Comparison of ENCODE assay signal across 8 mouse cellular contexts in the genomic region with DNA sequence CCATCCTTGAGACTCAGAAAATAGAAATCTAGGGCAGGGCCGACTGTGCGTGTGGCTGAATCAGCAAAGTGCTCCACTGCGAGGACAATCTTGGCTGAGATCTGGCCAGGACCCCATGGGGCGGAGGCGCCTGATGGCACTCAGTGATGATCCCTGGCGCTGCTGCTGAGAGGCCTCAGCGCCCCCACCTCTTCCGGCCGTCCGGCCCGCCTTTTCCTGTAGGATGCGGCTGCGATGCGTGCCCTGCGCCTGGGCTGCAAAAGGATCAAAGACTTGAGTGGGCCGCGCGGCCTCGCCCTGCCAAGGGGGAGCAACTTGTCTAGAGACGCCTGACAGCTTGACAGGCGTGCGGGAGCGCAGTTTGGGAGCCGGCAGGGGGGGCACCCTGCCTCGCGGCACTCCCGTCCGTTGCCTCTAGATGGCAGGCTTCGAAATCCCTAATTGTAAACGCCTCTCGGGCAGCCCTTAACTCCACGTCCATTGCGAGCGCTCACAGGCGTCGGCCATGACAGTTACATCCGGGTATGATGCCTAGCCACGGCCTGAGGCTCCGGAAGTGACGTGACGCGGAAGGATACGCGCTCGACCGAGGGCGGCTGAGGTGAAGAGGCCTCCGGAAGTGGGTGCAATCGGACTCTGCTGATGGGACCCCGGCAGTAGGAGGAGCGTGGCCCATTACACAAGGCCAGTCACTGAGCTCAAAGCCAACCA. TPM values are rescaled to one million over a fixed set of nuclear protein-coding genes. Genes with fewer than 3 reads are reported as not detected.
A peak's percentile ranks its signal among the peaks of the same experiment; 100 is the strongest.
DNase-seq lines count a peak whose midpoint lies in the region; ATAC-seq lines count a peak whose summit lies in the region.

No protein-coding gene starts in this region.

- peak overlapping the region; percentile 72 for H3K4me3 ChIP-seq in hindbrain, embryonic 15.5 days

- no peaks in the 10 kb centered on the region for H3K36me3 ChIP-seq in hindbrain, embryonic 15.5 days

- H3K27ac ChIP-seq in hindbrain, embryonic 15.5 days (replicated peaks), result peak overlapping the region; percentile 97

- peak; percentile 99 for DNase-seq in ZHBTc4 (ENCODE audit: low read depth, low spot score)
- peak; percentile 82 for DNase-seq in gastrocnemius, adult 18-20 months (ENCODE audit: low spot score)
- peak; percentile 74 to 76 for DNase-seq in layer of hippocampus, postnatal 25 days (ENCODE audit: extremely low spot score in 1 of 2, low spot score in 1 of 2)
- DNase-seq in lung, postnatal 10 days, result peak; percentile 96
- peak; percentile 83 for DNase-seq in ovary, postnatal 36 days (ENCODE audit: low spot score)
- DNase-seq in thymus, postnatal 10 days (ENCODE audit: low spot score in 2 of 2), result peak; percentile 82 to 87

- peak overlapping the region; percentile 66 for H3K9ac ChIP-seq in hindbrain, embryonic 15.5 days

- H3K4me1 ChIP-seq in hindbrain, embryonic 15.5 days (replicated peaks), result no peaks in the 10 kb centered on the region; the same call in 1 of the 2 replicates

- ATAC-seq in common myeloid progenitor, adult 5-6 weeks (replicated peaks; ENCODE audit: low read depth, poor library complexity, severe bottlenecking), result peak; percentile 96
- ATAC-seq in hindbrain, embryonic 15.5 days (ENCODE audit: low FRiP score, low read depth), result peak; percentile 99

- H3K4me2 ChIP-seq in hindbrain, embryonic 15.5 days, result peak overlapping the region; percentile 75

- WGBS in hindbrain, embryonic 15.5 days, result under 1% methylated on average over 50 of the region's 51 CpGs

- no peaks in the 10 kb centered on the region for H3K9me3 ChIP-seq in hindbrain, embryonic 15.5 days

- peaks cover 57% of the 10 kb centered on the region for H3K27me3 ChIP-seq in hindbrain, embryonic 15.5 days

RNA-seq across cellular contexts. Expression of a gene that starts 21.4 kb away (rescaled TPM):
- 36.4 and 39.2 TPM in 2 replicates for total RNA-seq in common myeloid progenitor, adult 5-6 weeks (2017)
- total RNA-seq in gastrocnemius, adult 18-20 months (2021), result 1 to 10 TPM; 5.0 to 6.2 TPM
- polyA plus RNA-seq in hindbrain, embryonic 15.5 days (2015; fragmentation: Nextera tagmentation; extraction: Ambion mirVana), result 4.9 and 5.4 TPM in 2 replicates
- total RNA-seq in layer of hippocampus, postnatal 25 days (2021), result 1 to 10 TPM; 8.0 to 8.1 TPM

RNA-seq across cellular contexts. Expression of a gene that starts 42.0 kb away (rescaled TPM):
- total RNA-seq in common myeloid progenitor, adult 5-6 weeks (2017), result 6.4 and 7.4 TPM in 2 replicates
- total RNA-seq in gastrocnemius, adult 18-20 months (2021), result 1 to 10 TPM; 2.6 to 2.7 TPM
- 18.1 and 18.4 TPM in 2 replicates for polyA plus RNA-seq in hindbrain, embryonic 15.5 days (2015; fragmentation: Nextera tagmentation; extraction: Ambion mirVana)
- 1 to 10 TPM; 8.4 TPM for total RNA-seq in layer of hippocampus, postnatal 25 days (2021)

Comparison
In these comparisons a context has a peak if more than half of its experiments do, and no peak if none do; other contexts are left out.
1. Peak in every context shown above with its lines: DNase-seq, ATAC-seq, H3K4me3 ChIP-seq and H3K27ac ChIP-seq.